Mouse (Mus musculus) embryonic fibroblast, embryonic 13.5 days (primary cell): ENCODE measurements around the gene Anln.
"Not testable (repeated sequence)": the region's sequence is repeated elsewhere in the genome, so short reads cannot be mapped to it uniquely, and the experiment has no call there.

Experiments
- CTCF ChIP-seq: IDR thresholded peaks from 2 replicates; pipeline ENCODE4 v1.5.1; 2011; ENCODE audit warnings: mild to moderate bottlenecking, control low read depth, low read length, moderate library complexity, borderline replicate concordance; ENCODE audit not compliant: insufficient read depth
- POLR2A ChIP-seq: IDR thresholded peaks from 2 replicates; pipeline ENCODE4 v1.6.1; 2011; ENCODE audit warnings: low read depth, mild to moderate bottlenecking, control low read depth, low read length, moderate library complexity

- TF ChIP-seq POLR2A, CTCF: not testable (repeated sequence)
Measured at GRCm38 (mm10) chr9:22307920-22308262, 81.1 kb downstream of the Anln start.
